ENCODE assay signal across 16 mouse cellular contexts in genomic region chr13:10068927-10069580, GRCm38 (mm10).
"Had no signal": no experiment of that assay in that cellular context is flagged by ENCODE, and none has a peak within 500 bp of the region (broad histone marks: within the 10 kb centered on the region; RNA-seq: fewer than 3 reads in every experiment).

No protein-coding gene starts in this region.

- H3K4me2 ChIP-seq: neural tube, embryonic 13.5 days; neural tube, embryonic 15.5 days; stomach, embryonic 15.5 days had no signal

- H3K9ac ChIP-seq: neural tube, embryonic 13.5 days; neural tube, embryonic 15.5 days; stomach, embryonic 15.5 days had no signal

- H3K27me3 ChIP-seq: neural tube, embryonic 13.5 days; neural tube, embryonic 15.5 days; stomach, embryonic 15.5 days had no signal

- H3K9me3 ChIP-seq: neural tube, embryonic 13.5 days; neural tube, embryonic 15.5 days; stomach, embryonic 15.5 days had no signal

- H3K4me3 ChIP-seq: neural tube, embryonic 13.5 days; neural tube, embryonic 15.5 days; stomach, embryonic 15.5 days had no signal

- DNase-seq: retina, postnatal 1 day; right cerebral cortex, adult 18-20 months; right cerebral cortex, postnatal 14 days; right cerebral cortex, postnatal 25 days; right cerebral cortex, postnatal 4 days; spleen, adult 18-20 months; thymus, adult 18-20 months; thymus, adult 2 months; thymus, postnatal 14 days; thymus, postnatal 25 days; thymus, postnatal 36 days; thymus, postnatal 4 days had no signal

- H3K36me3 ChIP-seq: neural tube, embryonic 13.5 days; neural tube, embryonic 15.5 days; stomach, embryonic 15.5 days had no signal

- H3K27ac ChIP-seq: neural tube, embryonic 13.5 days; neural tube, embryonic 15.5 days; stomach, embryonic 15.5 days; stomach, postnatal 0 days had no signal

- H3K4me1 ChIP-seq: neural tube, embryonic 13.5 days; stomach, embryonic 15.5 days had no signal
